Mouse (Mus musculus) thymus, postnatal 4 days (tissue): Measurements from ENCODE around the gene Rrp1.
A peak's percentile ranks its signal among the peaks of the same experiment; 100 is the strongest.
"Not testable (repeated sequence)": the region's sequence is repeated elsewhere in the genome, so short reads cannot be mapped to it uniquely, and the experiment has no call there.

Experiments used
- DNase-seq: peaks from one replicate; pipeline ENCODE4 v3.0.0; 2021

Gene Rrp1

GRCm38 (mm10) chr10:78372681-78373668 lies 39.9 kb downstream of the Rrp1 start:
- DNase-seq: peak; percentile 65

- DNase-seq: no peak
Observed at GRCm38 (mm10) chr10:78371746-78372145, 41.1 kb downstream of the Rrp1 start.

GRCm38 (mm10) chr10:78367586-78367985 lies 45.3 kb downstream of the Rrp1 start:
- DNase-seq: no peak

GRCm38 (mm10) chr10:78366851-78367312 lies 46.0 kb downstream of the Rrp1 start:
- no peak for DNase-seq

GRCm38 (mm10) chr10:78366195-78366834 lies 46.5 kb downstream of the Rrp1 start:
- DNase-seq: no peak

GRCm38 (mm10) chr10:78365555-78365954 lies 47.3 kb downstream of the Rrp1 start:
- DNase-seq: no peak

- no peak for DNase-seq
Observed at GRCm38 (mm10) chr10:78364106-78364505, 48.7 kb downstream of the Rrp1 start.

- no peak for DNase-seq
Observed at GRCm38 (mm10) chr10:78363366-78363765, 49.5 kb downstream of the Rrp1 start.

- no peak for DNase-seq
Observed at GRCm38 (mm10) chr10:78361951-78362350, 50.9 kb downstream of the Rrp1 start.

- no peak for DNase-seq
Observed at GRCm38 (mm10) chr10:78360290-78360711, 52.5 kb downstream of the Rrp1 start.

GRCm38 (mm10) chr10:78358999-78359398 lies 53.8 kb downstream of the Rrp1 start:
- DNase-seq: not testable (repeated sequence)

GRCm38 (mm10) chr10:78358266-78358665 lies 54.6 kb downstream of the Rrp1 start:
- DNase-seq: no peak

GRCm38 (mm10) chr10:78357742-78358141 lies 55.1 kb downstream of the Rrp1 start:
- DNase-seq: no peak

GRCm38 (mm10) chr10:78355931-78356593 lies 56.8 kb downstream of the Rrp1 start:
- no peak for DNase-seq

GRCm38 (mm10) chr10:78353196-78353595 lies 59.6 kb downstream of the Rrp1 start:
- no peak for DNase-seq

GRCm38 (mm10) chr10:78352666-78353030 lies 60.2 kb downstream of the Rrp1 start:
- no peak for DNase-seq

- DNase-seq: peak; percentile 77
Observed at GRCm38 (mm10) chr10:78351887-78352665, 60.8 kb downstream of the Rrp1 start, which contains the start of gene Agpat3. Gene Agpat3, minus strand, starts transcription at chr10:78352489.

GRCm38 (mm10) chr10:78351564-78351886 lies 61.3 kb downstream of the Rrp1 start:
- DNase-seq: no peak

GRCm38 (mm10) chr10:78350796-78351556 lies 61.9 kb downstream of the Rrp1 start:
- no peak for DNase-seq
